Mouse (Mus musculus) stomach, postnatal 0 days (tissue): ENCODE results near the gene Dhrs13.

Experiments used
- CTCF ChIP-seq: IDR thresholded peaks from 2 replicates; pipeline ENCODE4 v1.5.1; 2016; ENCODE audit warnings: antibody characterized with exemption, low read depth, mild to moderate bottlenecking, moderate library complexity
- EP300 ChIP-seq: optimal IDR thresholded peaks from 2 replicates; pipeline ENCODE3; 2016; ENCODE audit warnings: antibody characterized with exemption

DNA sequence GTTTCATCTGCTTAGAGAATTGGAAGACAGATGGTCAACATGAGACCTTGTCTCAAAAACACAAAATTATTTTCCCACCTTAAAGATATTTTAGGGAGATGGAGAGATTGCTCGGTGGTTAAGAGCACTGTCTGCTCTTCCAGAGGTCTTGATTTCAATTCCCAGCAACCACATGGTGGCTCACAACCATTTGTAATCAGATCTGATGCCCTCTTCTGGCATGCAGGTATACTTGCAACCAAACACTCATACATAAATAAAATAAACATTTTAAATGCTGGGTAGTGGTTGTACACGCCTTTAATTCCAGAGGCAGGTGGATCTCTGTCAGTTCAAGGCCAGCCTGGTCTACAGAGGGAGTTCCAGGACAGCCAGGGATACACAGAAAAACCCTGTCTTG is 8.8 kb downstream of the Dhrs13 start:
- TF ChIP-seq CTCF, result peak; percentile 48
- no peak for TF ChIP-seq EP300
